Mouse (Mus musculus) hindbrain, embryonic 12.5 days (tissue): ENCODE data around the gene Zfand3. TPM values are rescaled to one million over a fixed set of nuclear protein-coding genes. Genes with fewer than 3 reads are reported as not detected.

Source experiments
- ATAC-seq: fragments of 200-750 bp; cut with Nextera tagmentation; 2 replicates; pipeline ENCODE4 v1.8.0; 2017; ENCODE audit warnings: moderate TSS enrichment; ENCODE audit not compliant: low FRiP score
- H3K27ac ChIP-seq: fragments of 300-500 bp; sonication (generic); 2 replicates; pipeline ENCODE4 v1.5.1; 2016; ENCODE audit warnings: mild to moderate bottlenecking
- H3K27me3 ChIP-seq: fragments of 300-500 bp; sonication (generic); 2 replicates; pipeline ENCODE4 v1.6.1; 2016; ENCODE audit warnings: mild to moderate bottlenecking
- H3K36me3 ChIP-seq: fragments of 300-500 bp; sonication (generic); 2 replicates; pipeline ENCODE4 v1.6.1; 2016; ENCODE audit warnings: mild to moderate bottlenecking
- H3K4me1 ChIP-seq: fragments of 300-500 bp; sonication (generic); 2 replicates; pipeline ENCODE4 v1.6.1; 2016
- H3K4me2 ChIP-seq: fragments of 300-500 bp; sonication (generic); replicated peaks from 2 replicates; pipeline ENCODE4 v1.6.1; 2016; ENCODE audit warnings: mild to moderate bottlenecking
- H3K4me3 ChIP-seq: fragments of 300-500 bp; sonication (generic); 2 replicates; pipeline ENCODE4 v1.5.1; 2016; ENCODE audit warnings: mild to moderate bottlenecking
- H3K9ac ChIP-seq: fragments of 300-500 bp; sonication (generic); 2 replicates; pipeline ENCODE4 v1.6.1; 2016; ENCODE audit warnings: mild to moderate bottlenecking, moderate library complexity
- H3K9me3 ChIP-seq: fragments of 300-500 bp; sonication (generic); replicated peaks from 2 replicates; pipeline ENCODE4 v1.6.1; 2016; ENCODE audit warnings: mild to moderate bottlenecking
- WGBS: fragments of 180-500 bp; shearing (Covaris S2); methylation state at CpG from one replicate; pipeline ENCODE4 v1.1.7; 2016; 5-methylcytosine and 5-hydroxymethylcytosine counted together
- polyA plus RNA-seq: library from polyadenylated mRNA; unstranded; fragments of >200 nt; fragmentation: Nextera tagmentation; extraction: Ambion mirVana; gene quantifications from 2 replicates; pipeline ENCODE4 v1.2.1, GENCODE M21; 2016

Zfand3 gene
- polyA plus RNA-seq, 1 experiment from 2014 or later, result 95.1 TPM

DNA sequence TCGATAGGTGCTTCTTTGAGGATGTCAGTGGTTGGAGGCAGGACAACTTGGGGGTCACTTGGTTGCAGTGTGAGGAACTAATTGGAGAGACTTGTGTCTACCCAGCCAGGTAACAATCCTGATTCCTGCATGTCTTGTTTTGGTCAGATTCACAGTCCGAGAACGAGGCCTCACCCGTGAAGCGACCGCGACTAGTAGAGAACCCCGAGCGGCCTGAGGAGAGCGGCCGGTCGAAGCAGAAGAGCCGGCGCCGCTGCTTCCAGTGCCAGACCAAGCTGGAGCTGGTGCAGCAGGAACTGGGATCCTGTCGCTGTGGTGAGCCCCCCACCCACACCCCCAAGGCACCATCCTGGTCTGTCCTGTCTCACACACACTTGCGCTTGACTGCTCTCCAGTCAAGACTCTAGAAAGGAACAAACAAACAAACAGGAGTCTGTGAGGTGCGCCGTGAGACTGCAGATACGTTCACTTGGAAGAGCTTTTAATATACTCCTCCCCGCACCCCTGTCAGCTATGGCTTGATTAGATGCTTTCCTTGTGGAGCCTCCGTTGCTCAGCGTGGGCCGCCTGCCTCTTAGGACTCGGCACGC, 188.0 kb downstream of the Zfand3 start:
- WGBS, result 91% methylated on average over 26 of the region's 26 CpGs
- Histone ChIP-seq H3K9me3 (no peaks in the 10 kb centered on the region), H3K9ac (no peak overlapping the region), H3K4me2 (no peak overlapping the region), H3K36me3 (0 out of 2 replicates have a peak, but pooled peaks cover 3% of the 10 kb centered on the region), H3K4me3 (no peak overlapping the region), H3K4me1 (peaks cover 91% of the 10 kb centered on the region), H3K27me3 (no peaks in the 10 kb centered on the region), H3K27ac (0 out of 2 replicates have a peak overlapping the region, but pooled peaks have one; percentile 74)
- no peak for ATAC-seq

DNA sequence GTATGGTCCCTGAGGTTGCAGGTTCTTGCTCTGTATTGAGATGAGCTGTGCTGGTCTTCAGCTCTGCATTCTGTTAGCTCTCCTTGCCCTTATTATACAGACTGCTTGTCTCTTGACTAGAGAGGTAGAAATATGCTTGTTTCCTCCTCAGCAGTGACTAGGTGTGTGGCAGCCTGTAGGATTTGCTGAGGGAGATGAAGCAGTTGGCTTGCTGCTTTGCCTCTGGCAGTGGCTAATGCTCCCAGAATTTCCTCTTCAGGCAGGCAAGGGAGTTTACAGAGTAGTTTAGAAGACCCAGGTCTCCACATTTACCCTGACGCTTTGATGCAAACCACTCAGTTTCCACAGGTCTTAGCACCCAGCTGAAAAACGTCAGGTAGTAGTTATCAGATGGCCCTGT, 189.1 kb downstream of the Zfand3 start:
- Histone ChIP-seq H3K36me3 (0 out of 2 replicates have a peak, but pooled peaks cover 3% of the 10 kb centered on the region), H3K4me2 (no peak overlapping the region), H3K27ac (peak overlapping the region; percentile 74), H3K9ac (no peak overlapping the region), H3K27me3 (no peaks in the 10 kb centered on the region), H3K4me3 (no peak overlapping the region), H3K4me1 (peaks cover 86% of the 10 kb centered on the region), H3K9me3 (no peaks in the 10 kb centered on the region)
- no peak for ATAC-seq
- 87% methylated on average over 2 of the region's 2 CpGs for WGBS

DNA sequence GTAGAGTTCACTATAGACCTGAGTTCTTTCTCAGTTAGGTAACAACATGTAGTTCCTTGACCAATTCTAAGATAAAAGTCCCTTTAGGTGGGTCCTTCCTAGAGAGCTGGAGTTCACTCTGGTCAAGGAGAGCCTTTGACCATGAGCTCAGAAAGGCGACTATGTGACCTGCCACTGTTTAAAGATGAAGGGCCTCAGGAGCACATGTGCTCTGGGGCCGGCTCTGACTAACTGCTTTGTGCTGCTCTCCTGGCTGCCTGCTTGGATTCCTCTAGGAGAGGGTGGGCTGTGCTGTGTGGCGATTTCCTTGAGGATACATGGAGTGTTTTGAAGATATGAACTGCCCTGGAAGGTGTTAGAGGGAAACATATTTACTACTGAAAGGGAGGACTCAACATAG, 189.6 kb downstream of the Zfand3 start:
- 64% methylated on average over 3 of the region's 3 CpGs for WGBS
- no peak for ATAC-seq
- Histone ChIP-seq H3K9ac (no peak overlapping the region), H3K27ac (peak overlapping the region; percentile 74), H3K4me2 (no peak overlapping the region), H3K4me3 (no peak overlapping the region), H3K36me3 (0 out of 2 replicates have a peak, but pooled peaks cover 3% of the 10 kb centered on the region), H3K9me3 (no peaks in the 10 kb centered on the region), H3K27me3 (no peaks in the 10 kb centered on the region), H3K4me1 (peaks cover 87% of the 10 kb centered on the region)

DNA sequence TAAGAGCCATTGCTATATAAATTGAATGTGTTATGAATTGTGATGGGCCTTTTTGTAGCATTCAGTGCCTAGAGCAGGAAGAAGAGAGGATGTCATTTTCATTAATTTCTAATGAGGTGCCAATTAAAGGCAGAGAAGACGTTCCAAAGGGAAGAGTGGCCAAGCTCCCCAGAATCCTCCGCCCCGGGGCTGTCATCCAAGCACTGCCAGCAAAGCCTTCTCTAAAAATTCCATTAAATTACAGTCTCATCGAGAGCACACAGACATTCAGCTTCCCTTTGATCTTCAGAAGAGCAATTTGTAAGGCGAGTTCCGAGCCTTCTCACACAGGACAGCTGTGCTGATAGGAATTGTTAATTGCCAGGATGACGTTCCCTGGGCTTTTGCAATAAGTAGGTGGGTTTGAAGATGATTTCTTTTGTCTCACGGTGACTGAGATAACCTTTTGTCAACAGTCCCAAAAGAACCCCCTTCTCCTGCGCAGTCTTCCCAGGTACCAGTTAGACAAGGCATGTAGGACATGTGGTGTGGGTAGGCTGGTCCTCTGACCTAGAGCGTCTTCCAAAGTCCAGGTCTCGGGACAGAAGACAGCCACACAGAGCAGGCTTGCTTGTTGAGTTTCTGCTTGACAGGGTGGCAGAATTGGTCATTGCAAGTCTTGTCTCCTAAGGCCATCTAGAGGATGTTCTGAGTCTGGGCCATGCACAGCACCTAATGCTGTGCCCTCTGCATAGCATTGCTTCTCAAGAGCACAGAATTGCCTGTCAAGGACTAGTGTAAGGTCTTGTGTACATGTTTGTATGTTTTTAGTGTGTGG, 190.3 kb downstream of the Zfand3 start:
- 0 out of 2 replicates have a peak, but pooled peaks cover 3% of the 10 kb centered on the region for H3K36me3 ChIP-seq
- H3K27ac ChIP-seq, result peak overlapping the region; percentile 74
- H3K9me3 ChIP-seq, result no peaks in the 10 kb centered on the region
- no peak overlapping the region for H3K9ac ChIP-seq
- peaks cover 88% of the 10 kb centered on the region for H3K4me1 ChIP-seq
- 0 out of 2 replicates have a peak, but pooled peaks have one; percentile 17 for ATAC-seq
- 68% methylated on average over 11 of the region's 11 CpGs for WGBS
- H3K4me2 ChIP-seq, result no peak overlapping the region
- no peak overlapping the region for H3K4me3 ChIP-seq
- H3K27me3 ChIP-seq, result no peaks in the 10 kb centered on the region

DNA sequence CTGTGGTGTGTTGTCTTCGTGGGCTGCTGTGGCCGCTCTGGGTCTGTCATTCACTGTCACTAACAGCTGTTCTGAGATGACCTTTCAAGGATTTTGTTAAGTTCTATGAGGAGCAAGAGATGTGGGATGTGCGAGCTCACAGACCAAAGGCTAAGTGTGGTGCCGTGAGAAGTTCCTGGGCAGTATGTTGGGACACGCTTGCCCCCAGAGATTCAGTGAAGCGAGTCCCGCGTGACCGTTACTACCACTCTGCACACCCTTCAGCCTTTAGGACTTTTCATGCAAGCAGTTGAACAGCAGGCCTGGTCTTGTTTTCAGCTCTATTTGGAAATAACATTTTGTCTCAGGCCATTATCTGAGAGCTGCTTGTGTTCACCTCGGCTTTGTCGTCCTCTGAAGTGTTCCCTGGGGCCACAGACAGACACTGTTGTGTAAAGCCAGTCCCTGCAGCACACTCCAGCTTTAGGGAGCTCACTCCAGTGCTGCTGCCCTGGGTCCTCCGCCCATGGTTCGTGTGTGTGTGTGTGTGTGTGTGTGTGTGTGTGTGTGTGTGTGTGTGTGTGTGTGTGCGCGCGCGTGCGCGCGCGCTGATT, 191.2 kb downstream of the Zfand3 start:
- 90% methylated on average over 21 of the region's 21 CpGs for WGBS
- 0 out of 2 replicates have a peak, but pooled peaks cover 3% of the 10 kb centered on the region for H3K36me3 ChIP-seq
- no peak overlapping the region for H3K4me2 ChIP-seq
- H3K27ac ChIP-seq, result peak overlapping the region; percentile 74
- no peak overlapping the region for H3K9ac ChIP-seq
- no peaks in the 10 kb centered on the region for H3K27me3 ChIP-seq
- peaks cover 89% of the 10 kb centered on the region for H3K4me1 ChIP-seq
- no peaks in the 10 kb centered on the region for H3K9me3 ChIP-seq
- ATAC-seq, result no peak
- no peak overlapping the region for H3K4me3 ChIP-seq

DNA sequence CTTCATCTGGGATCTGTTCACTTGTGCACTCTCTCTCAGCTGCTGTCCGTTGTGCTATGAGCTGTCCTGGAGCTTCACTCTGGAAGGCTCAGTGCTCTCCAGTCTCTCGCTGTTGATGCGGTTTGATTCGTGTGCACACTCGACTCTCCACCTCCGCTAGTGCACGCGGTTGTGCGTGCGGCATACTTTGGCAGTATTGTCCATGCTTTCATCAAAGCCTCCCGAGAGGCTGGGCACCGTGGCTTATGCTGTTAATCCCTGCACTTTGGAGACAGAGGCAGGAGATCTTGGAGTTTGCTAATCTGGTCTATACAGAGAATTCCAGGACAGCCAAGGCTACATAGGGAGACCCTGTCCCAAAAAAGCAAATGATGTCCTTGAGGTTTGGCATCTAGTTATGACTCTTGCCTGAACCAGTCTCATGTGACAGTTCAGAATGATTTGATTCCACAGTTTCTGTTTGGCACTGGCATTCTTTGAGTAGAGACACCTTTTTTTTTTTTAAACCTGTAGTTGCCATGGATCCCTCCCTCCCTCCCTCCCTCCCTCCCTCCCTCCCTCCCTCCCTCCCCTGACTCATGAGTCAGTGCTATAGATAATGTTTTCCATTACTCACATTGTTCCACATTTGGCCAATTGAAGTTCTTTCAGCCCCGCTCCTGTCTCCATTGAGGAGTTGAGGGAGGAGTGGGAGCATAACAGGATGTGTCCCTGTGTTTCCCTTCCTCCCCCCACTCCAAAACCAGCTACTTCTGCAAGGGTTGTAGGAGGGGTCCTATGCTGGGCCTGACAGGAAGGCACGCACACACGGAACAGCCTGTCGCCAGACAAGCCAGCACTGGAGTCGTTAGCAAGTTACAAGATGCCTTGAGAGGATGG, 192.1 kb downstream of the Zfand3 start:
- WGBS, result 76% methylated on average over 17 of the region's 17 CpGs
- 0 out of 2 replicates have a peak, but pooled peaks cover 3% of the 10 kb centered on the region for H3K36me3 ChIP-seq
- no peak for ATAC-seq
- no peaks in the 10 kb centered on the region for H3K9me3 ChIP-seq
- H3K27ac ChIP-seq, result peak overlapping the region; percentile 70
- H3K27me3 ChIP-seq, result no peaks in the 10 kb centered on the region
- H3K9ac ChIP-seq, result no peak overlapping the region
- H3K4me1 ChIP-seq, result peaks cover 90% of the 10 kb centered on the region
- no peak overlapping the region for H3K4me3 ChIP-seq
- H3K4me2 ChIP-seq, result no peak overlapping the region

DNA sequence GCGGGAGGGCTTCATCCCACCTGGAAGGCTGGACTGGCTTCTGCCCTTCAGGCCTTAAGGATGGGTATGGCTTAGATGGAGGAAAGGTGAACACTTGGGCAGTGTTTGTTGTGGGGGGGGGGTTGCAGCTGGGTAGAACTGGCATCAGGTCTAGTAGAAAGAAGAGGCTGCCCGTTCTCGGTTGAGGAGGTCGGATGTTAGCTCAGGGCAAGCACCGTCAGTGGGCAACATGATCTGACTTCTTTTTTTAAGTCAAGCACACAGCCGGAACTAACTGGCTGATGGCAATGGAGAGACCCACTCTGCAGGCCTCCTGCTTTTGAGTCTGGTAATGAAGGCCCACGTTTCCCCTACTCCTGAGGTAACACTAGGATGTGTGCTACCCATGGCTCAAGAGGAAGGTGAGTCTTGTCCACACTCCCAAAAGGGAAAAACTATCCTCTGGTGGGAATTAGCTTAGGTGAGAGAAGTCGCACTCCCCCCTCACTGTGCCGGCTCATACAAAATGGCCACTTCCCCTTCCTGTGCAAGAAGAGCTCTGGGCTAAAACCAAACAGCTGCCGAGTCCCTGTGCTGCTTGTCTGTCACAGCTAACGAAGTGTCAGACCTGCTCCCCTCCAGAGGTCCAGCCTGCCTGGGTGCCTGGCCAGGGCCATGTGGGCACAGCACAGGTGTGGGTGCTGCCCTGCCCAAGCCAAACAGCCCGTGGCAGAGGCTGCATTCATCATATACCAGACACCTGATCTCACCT, 192.9 kb downstream of the Zfand3 start:
- peak overlapping the region; percentile 31 for H3K27ac ChIP-seq
- peaks cover 88% of the 10 kb centered on the region for H3K4me1 ChIP-seq

DNA sequence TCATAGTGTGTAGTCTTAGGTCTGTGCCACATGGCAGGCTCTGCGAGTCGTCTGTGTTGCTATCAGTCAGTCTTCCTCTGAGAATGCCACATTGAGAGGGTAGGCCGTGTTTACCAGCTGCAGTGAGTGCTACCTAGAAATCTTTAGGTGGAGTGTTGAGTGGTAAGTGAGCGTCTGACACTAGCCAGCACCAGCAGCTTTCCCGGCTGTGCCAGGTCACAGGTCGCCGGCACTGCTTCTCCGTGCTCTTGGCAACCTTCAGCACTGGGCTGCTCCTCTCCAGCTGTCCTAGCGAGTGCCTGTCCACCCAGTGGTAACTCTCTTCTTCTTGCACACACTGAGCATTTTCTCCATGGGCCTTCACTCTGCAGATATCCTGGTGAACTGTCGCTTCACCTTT, 193.9 kb downstream of the Zfand3 start:
- Histone ChIP-seq H3K9ac (no peak overlapping the region), H3K27ac (no peak overlapping the region), H3K4me3 (no peak overlapping the region), H3K4me1 (peaks cover 88% of the 10 kb centered on the region), H3K4me2 (no peak overlapping the region), H3K27me3 (no peaks in the 10 kb centered on the region), H3K36me3 (no peaks in the 10 kb centered on the region), H3K9me3 (no peaks in the 10 kb centered on the region)
- WGBS, result 66% methylated on average over 10 of the region's 10 CpGs
- no peak for ATAC-seq

More for the DNA sequence above, 192.9 kb downstream of the Zfand3 start:
- Histone ChIP-seq H3K4me2 (no peak overlapping the region), H3K9me3 (no peaks in the 10 kb centered on the region), H3K4me3 (no peak overlapping the region), H3K27me3 (no peaks in the 10 kb centered on the region), H3K36me3 (0 out of 2 replicates have a peak, but pooled peaks cover 3% of the 10 kb centered on the region), H3K9ac (no peak overlapping the region)
- WGBS, result 65% methylated on average over 12 of the region's 12 CpGs
- ATAC-seq, result no peak

DNA sequence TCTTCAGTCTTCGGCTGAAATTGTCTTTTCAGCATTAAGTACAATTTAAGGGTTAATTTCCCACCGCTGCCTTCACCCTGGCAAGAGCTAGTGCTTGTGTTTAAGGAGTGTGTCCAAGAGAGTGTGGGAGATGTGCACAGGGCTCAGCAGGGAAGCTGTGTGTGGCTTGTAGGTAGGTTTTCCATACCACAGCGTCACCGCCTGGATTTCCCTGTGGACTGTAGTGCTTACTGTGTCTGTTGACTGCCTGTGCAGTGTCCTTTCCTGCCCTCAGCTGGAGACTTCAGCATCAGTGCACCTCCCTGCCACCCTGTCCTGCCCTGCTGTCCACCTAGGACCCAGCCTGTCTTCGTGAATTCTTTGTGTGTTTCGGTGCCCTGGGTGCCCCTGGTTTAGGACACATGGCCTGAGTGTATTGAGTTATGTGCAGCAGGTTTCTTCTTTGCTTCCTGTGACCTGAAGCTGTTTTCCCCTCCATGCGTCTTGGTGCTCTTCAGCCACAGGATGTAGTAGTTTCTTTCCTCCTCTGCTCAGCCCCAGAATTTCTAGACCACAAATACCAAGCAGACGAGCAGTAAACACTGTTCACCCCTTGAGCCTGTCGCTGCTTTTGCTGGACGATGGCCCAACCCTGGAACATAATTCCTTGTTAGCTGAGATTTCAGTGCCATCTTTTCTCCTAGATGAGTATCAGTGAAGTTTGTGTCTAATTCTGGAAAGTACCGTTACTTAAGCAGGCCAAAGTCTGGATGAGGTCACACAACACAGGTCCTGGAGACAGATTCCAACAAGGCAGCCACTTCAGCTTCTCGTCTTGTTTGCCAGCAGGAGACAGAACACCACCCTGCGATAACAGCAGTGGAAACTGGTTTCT, 195.1 kb downstream of the Zfand3 start:
- Histone ChIP-seq H3K4me2 (no peak overlapping the region), H3K9me3 (no peaks in the 10 kb centered on the region), H3K9ac (no peak overlapping the region), H3K4me3 (no peak overlapping the region), H3K27ac (no peak overlapping the region), H3K27me3 (no peaks in the 10 kb centered on the region), H3K36me3 (no peaks in the 10 kb centered on the region), H3K4me1 (peaks cover 90% of the 10 kb centered on the region)
- WGBS, result 80% methylated on average over 13 of the region's 13 CpGs
- no peak for ATAC-seq

DNA sequence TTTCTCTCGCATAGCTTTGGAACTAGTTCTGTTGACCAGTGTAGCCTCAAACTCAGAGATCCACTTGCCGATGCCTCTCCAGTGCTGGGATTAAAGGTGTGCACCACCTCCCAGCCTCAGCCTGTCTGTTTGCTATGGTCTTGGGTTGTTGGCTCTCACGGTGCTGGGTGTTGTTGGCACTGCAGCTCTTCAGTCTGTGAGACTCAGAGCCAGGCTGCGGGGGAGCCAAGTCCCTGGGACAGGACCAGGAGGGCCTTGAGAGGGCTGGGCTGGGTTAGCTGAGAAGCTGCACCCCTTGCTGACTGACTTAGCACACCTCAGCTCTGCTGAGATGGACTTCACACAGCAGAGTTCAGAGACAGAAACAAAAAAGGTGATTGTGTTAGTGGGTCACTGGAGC, 195.8 kb downstream of the Zfand3 start:
- Histone ChIP-seq H3K9ac (no peak overlapping the region), H3K36me3 (no peaks in the 10 kb centered on the region), H3K27me3 (no peaks in the 10 kb centered on the region), H3K27ac (no peak overlapping the region), H3K4me3 (no peak overlapping the region), H3K4me2 (no peak overlapping the region), H3K4me1 (peaks cover 89% of the 10 kb centered on the region), H3K9me3 (no peaks in the 10 kb centered on the region)
- 89% methylated on average over 4 of the region's 4 CpGs for WGBS
- no peak for ATAC-seq
